Mouse (Mus musculus) cortical plate, adult 2 months (tissue): ENCODE data around the gene Cubn.

ENCODE experiments used
- CTCF ChIP-seq: fragments of 200-500 bp; IDR thresholded peaks from 2 replicates; pipeline ENCODE4 v1.5.1; 2011; ENCODE audit warnings: mild to moderate bottlenecking, control low read depth, low read length; ENCODE audit not compliant: insufficient read depth; ENCODE audit errors: extremely low read depth
- POLR2A ChIP-seq: fragments of 200-500 bp; IDR thresholded peaks from 2 replicates; pipeline ENCODE4 v1.6.1; 2011; ENCODE audit warnings: mild to moderate bottlenecking, low read length, control low read depth; ENCODE audit not compliant: insufficient read depth; ENCODE audit errors: extremely low read depth

DNA sequence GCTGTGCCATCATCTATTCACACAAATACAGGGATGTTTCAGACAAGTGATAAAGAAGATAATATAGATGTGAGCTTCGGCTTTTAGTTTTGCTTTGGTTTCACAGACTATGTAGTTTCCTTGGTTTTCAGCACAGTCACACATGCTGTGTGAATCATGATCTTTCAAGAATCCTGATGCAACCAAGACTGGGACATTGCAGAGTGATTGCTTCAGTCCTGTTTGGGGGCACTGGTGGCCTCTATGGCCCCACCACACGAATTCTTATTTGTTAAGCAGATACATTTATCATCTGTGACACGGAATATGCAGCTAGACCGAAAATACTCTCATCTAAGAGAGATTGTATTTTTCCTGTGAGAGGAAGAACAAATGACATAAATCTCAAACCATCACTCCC is 156.2 kb downstream of the Cubn start:
- TF ChIP-seq CTCF (no peak), POLR2A (no peak)
